Mouse (Mus musculus) lung, embryonic 15.5 days (tissue): Measurements from ENCODE around the gene Kcnip1. TPM values are rescaled to one million over a fixed set of nuclear protein-coding genes. Genes with fewer than 3 reads are reported as not detected.

Experiments used
- ATAC-seq: fragments of 200-750 bp; cut with Nextera tagmentation; 2 replicates; pipeline ENCODE4 v1.8.0; 2017; ENCODE audit warnings: moderate number of reproducible peaks, borderline replicate concordance; ENCODE audit not compliant: low FRiP score, low TSS enrichment; ENCODE audit errors: extremely low read depth
- H3K27ac ChIP-seq: fragments of 300-500 bp; sonication (generic); 2 replicates; pipeline ENCODE4 v1.5.1; 2015; ENCODE audit warnings: moderate library complexity, mild to moderate bottlenecking, inconsistent platforms
- H3K27me3 ChIP-seq: fragments of 300-500 bp; sonication (generic); 2 replicates; pipeline ENCODE4 v1.6.1; 2015; ENCODE audit warnings: inconsistent platforms
- H3K36me3 ChIP-seq: fragments of 300-500 bp; sonication (generic); 2 replicates; pipeline ENCODE4 v1.6.1; 2015; ENCODE audit warnings: inconsistent platforms
- H3K4me1 ChIP-seq: fragments of 300-500 bp; sonication (generic); 2 replicates; pipeline ENCODE4 v1.6.1; 2015; ENCODE audit warnings: inconsistent platforms
- H3K4me2 ChIP-seq: fragments of 300-500 bp; sonication (generic); 2 replicates; pipeline ENCODE4 v1.6.1; 2015; ENCODE audit warnings: inconsistent platforms, mild to moderate bottlenecking, moderate library complexity
- H3K4me3 ChIP-seq: fragments of 300-500 bp; sonication (generic); 2 replicates; pipeline ENCODE4 v1.5.1; 2015; ENCODE audit warnings: mild to moderate bottlenecking, inconsistent platforms
- H3K9ac ChIP-seq: fragments of 300-500 bp; sonication (generic); 2 replicates; pipeline ENCODE4 v1.6.1; 2015; ENCODE audit warnings: inconsistent platforms
- H3K9me3 ChIP-seq: fragments of 300-500 bp; sonication (generic); 2 replicates; pipeline ENCODE4 v1.6.1; 2016; ENCODE audit warnings: inconsistent platforms
- WGBS: fragments of 180-500 bp; shearing (Covaris S2); methylation state at CpG from one replicate; pipeline ENCODE4 v1.1.7; 2015; 5-methylcytosine and 5-hydroxymethylcytosine counted together
- polyA plus RNA-seq: library from polyadenylated mRNA; unstranded; fragments of >200 nt; fragmentation: Nextera tagmentation; extraction: Ambion mirVana; gene quantifications from 2 replicates; pipeline ENCODE4 v1.2.1, GENCODE M21; 2015

Gene Kcnip1
- polyA plus RNA-seq = 0.57 and 0.70 TPM in 2 replicates

DNA sequence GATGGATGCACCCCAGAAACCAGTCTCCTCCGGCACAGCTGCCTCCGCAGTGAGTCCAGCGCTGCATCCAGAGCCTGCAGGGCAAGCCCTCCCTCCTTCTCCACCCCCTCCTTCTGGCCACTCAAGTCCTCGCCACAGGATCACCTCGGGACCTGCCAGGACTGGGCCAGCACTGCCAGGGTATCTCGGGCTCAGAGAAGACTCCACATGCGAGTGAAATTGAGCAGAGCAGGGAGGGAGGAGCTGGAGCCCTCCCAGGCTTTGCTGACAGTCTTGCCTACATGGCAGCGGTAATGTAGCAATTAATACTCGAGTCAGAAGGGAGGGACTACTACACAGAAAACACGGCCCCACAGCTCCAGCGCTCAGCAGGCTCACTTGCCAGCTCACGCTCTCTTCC is at the start of gene Kcnip1:
Gene Kcnip1, minus strand, starts transcription at position 215 of the 400 bp plus-strand sequence.
- no peak within 1 kb of the TSS for H3K4me3 ChIP-seq
- no peaks in the 10 kb centered on the region for H3K36me3 ChIP-seq
- 16% methylated on average over 12 of the region's 12 CpGs for WGBS
- H3K4me2 ChIP-seq = peak within 1 kb of the TSS; percentile 18; the same call in 1 of the 2 replicates
- no peak within 1 kb of the TSS for H3K27ac ChIP-seq
- no peak within 1 kb of the TSS for H3K9ac ChIP-seq
- peaks cover 3% of the 10 kb centered on the region; the same call in 1 of the 2 replicates for H3K27me3 ChIP-seq
- ATAC-seq = no peak
- H3K9me3 ChIP-seq = no peaks in the 10 kb centered on the region
- H3K4me1 ChIP-seq = 0 out of 2 replicates have a peak, but pooled peaks cover 4% of the 10 kb centered on the region

DNA sequence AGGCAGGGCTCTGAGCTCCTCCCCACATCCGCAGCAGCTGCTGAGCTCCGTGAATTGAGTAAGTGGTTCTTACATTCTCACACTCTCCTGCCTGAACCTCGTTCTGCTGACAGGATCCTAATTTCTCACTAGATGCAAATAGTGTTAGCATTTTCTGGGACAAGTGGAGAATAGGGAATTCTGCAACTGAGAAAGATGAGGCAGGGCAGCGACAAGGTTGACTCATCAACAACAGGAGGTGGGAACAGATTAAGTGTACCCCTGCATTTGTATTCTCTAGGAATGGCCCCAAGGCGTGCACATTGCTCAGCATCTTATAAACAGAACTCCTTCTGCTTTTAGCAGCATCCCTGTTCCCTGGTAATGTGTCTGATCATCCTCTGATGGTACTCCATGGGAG is 47.1 kb upstream of the Kcnip1 start:
- H3K4me3 ChIP-seq = no peak overlapping the region
- H3K9me3 ChIP-seq = no peaks in the 10 kb centered on the region
- WGBS = 69% methylated on average over 5 of the region's 5 CpGs
- no peaks in the 10 kb centered on the region for H3K4me1 ChIP-seq
- H3K9ac ChIP-seq = no peak overlapping the region
- no peak for ATAC-seq
- H3K27me3 ChIP-seq = no peaks in the 10 kb centered on the region
- no peak overlapping the region for H3K4me2 ChIP-seq
- H3K27ac ChIP-seq = no peak overlapping the region
- no peaks in the 10 kb centered on the region for H3K36me3 ChIP-seq

GRCm38 (mm10) chr11:34035909-34036658 is 43.1 kb upstream of the Kcnip1 start:
- no peaks in the 10 kb centered on the region for H3K9me3 ChIP-seq
- H3K4me1 ChIP-seq = no peaks in the 10 kb centered on the region
- H3K4me3 ChIP-seq = no peak overlapping the region
- no peaks in the 10 kb centered on the region for H3K27me3 ChIP-seq
- H3K9ac ChIP-seq = no peak overlapping the region
- H3K27ac ChIP-seq = no peak overlapping the region
- ATAC-seq = no peak
- H3K36me3 ChIP-seq = no peaks in the 10 kb centered on the region
- WGBS = 75% methylated on average over 5 of the region's 5 CpGs
- no peak overlapping the region for H3K4me2 ChIP-seq

DNA sequence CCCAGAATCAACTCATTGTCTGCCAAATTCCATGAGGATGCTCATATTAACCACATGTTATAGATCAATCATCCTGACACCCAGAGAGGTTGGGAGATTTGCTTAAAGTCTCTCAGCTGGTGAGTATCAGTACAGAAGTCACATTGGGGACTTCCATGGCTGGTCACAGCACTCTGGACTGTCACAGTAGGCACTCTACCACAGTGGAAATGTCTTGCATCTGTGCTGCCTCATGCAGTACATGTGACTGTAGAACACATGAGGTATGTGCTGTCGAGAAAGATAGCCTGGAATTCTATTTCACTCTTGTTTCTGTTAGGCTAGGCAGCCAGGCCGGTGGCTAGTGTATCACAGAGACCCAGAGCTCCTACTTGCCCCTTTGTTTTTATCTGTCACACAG is 41.8 kb upstream of the Kcnip1 start:
- no peaks in the 10 kb centered on the region for H3K27me3 ChIP-seq
- no peak overlapping the region for H3K4me2 ChIP-seq
- H3K9ac ChIP-seq = no peak overlapping the region
- H3K9me3 ChIP-seq = no peaks in the 10 kb centered on the region
- ATAC-seq = no peak
- no peak overlapping the region for H3K27ac ChIP-seq
- H3K4me3 ChIP-seq = no peak overlapping the region
- H3K4me1 ChIP-seq = no peaks in the 10 kb centered on the region
- no peaks in the 10 kb centered on the region for H3K36me3 ChIP-seq
- 66% methylated on average over 2 of the region's 2 CpGs for WGBS

DNA sequence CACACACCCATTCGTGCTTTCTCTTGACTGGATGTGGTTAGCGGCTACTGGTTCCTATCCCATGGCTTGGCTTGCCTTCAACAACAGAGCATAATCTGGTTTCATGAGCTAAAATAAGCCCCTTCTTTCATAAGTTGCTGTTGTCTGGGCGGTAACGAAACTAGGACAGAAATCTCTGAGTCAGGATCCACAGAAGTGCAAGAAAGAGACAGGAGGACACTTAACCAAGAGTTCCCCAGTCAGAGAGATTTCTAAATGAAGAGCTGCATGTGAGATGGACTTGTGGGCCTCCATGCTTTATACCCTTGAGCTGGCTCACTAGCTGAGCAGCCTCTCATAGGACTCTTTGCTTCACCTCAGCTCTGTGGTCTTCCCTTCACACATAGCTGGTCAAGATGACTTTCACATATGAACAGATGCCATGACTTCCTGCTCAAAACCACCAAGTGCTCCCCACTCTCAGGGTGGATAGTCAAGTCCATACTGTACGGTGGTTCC is 41.1 kb upstream of the Kcnip1 start:
- no peak overlapping the region for H3K27ac ChIP-seq
- no peaks in the 10 kb centered on the region for H3K36me3 ChIP-seq
- no peak overlapping the region for H3K4me3 ChIP-seq
- H3K4me1 ChIP-seq = no peaks in the 10 kb centered on the region
- no peak overlapping the region for H3K9ac ChIP-seq
- 81% methylated on average over 5 of the region's 5 CpGs for WGBS
- no peaks in the 10 kb centered on the region for H3K9me3 ChIP-seq
- H3K27me3 ChIP-seq = no peaks in the 10 kb centered on the region
- no peak for ATAC-seq
- no peak overlapping the region for H3K4me2 ChIP-seq

DNA sequence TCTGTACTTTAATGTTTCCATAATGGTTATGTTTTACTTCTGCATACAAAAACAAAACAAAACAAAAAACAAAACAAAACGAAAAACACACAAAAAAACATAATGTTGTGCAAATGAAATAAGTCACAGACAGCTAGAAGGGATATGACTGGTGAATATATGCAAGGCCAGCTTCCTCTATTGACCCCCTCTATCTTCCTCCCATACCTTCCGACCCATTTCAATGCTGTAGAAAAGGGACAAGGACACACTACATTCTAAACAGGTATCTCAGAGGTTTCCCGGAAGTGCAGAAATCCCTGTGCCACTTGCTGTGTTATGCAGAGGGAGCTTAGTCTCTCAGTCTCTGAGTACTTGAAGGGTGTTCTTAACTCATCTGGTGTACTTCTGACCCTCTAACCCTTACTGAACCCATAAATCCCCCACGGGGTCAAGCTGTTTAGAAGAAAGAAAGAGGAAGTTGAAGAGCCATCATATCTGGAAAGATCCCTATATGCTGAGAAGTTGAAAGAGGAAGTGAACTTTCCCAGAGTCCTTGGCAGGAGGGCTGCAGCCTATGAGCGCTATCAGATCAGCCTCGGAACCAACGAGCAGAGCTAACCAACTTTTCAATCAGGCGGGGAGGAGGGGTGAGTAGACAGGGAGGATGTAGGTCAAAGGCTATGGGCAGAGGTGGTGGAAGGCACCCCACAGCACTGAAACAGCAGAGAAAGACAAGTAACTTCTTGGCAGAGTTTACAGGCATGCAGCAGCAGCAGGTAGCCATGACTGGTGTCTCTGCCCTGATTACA is 38.3 kb upstream of the Kcnip1 start:
- no peaks in the 10 kb centered on the region for H3K36me3 ChIP-seq
- H3K4me2 ChIP-seq = no peak overlapping the region
- H3K4me3 ChIP-seq = no peak overlapping the region
- no peaks in the 10 kb centered on the region for H3K9me3 ChIP-seq
- no peak overlapping the region for H3K9ac ChIP-seq
- WGBS = 53% methylated on average over 8 of the region's 8 CpGs
- no peaks in the 10 kb centered on the region for H3K27me3 ChIP-seq
- H3K27ac ChIP-seq = no peak overlapping the region
- ATAC-seq = no peak
- H3K4me1 ChIP-seq = no peaks in the 10 kb centered on the region

GRCm38 (mm10) chr11:34029658-34030057 is 36.7 kb upstream of the Kcnip1 start:
- no peak overlapping the region for H3K4me3 ChIP-seq
- ATAC-seq = no peak
- H3K27ac ChIP-seq = no peak overlapping the region
- H3K4me1 ChIP-seq = no peaks in the 10 kb centered on the region
- no peaks in the 10 kb centered on the region for H3K36me3 ChIP-seq
- 72% methylated on average over 5 of the region's 5 CpGs for WGBS
- no peaks in the 10 kb centered on the region for H3K27me3 ChIP-seq
- H3K9ac ChIP-seq = no peak overlapping the region
- no peaks in the 10 kb centered on the region for H3K9me3 ChIP-seq
- no peak overlapping the region for H3K4me2 ChIP-seq

DNA sequence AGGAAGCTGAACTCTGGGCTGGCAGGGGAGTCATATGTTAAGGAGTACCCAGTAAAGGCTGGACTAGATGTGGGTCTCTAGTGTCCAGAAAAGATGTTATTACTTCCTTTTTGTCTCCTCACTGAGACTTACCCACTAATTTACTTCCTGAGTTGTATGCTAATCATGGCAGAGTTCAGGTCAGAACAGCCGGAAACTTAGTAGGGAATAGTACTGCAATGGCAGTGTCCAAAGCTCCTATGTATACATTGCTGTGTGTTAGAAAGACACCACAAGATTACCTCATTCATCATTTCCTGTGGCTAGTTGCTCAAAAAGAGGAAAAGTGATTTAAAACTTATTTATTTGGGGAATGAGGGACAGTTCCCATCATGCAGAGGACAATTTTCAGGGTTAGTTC is 32.1 kb upstream of the Kcnip1 start:
- no peak overlapping the region for H3K4me2 ChIP-seq

DNA sequence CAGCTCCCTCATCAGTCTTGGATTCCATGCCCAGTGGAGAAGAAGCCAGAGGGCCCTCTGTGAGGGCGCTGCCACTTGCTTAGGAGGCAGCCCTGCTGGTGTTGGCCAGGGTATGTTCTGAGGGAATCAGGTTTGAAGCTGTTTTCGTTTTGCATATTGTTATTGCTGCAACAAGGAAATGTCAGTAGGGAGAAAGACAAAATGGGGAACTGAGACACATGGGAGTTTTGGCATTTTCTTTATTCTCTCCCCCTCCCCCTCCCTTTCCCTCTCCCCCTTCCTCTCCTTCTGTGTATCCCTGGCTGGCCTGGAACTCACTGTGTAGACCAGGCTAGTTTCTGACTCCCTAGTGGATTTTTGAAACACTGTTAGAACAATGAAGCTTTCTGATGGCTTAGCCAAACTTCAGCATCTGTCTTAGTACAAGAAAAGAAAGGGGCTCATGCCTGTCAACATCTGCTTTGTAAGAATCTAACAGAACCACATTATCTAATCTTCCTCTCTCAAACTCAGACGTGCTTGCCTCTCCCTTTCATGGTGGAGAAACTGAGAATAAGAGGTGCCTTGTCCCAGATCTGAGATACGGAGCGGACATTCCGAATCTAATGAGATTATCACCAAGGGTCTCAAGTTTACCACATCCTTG is 19.2 kb upstream of the Kcnip1 start:
- Histone ChIP-seq H3K4me2 (no peak overlapping the region), H3K27me3 (no peaks in the 10 kb centered on the region), H3K36me3 (no peaks in the 10 kb centered on the region), H3K27ac (no peak overlapping the region), H3K4me1 (peaks cover 5% of the 10 kb centered on the region; the same call in 1 of the 2 replicates), H3K9me3 (no peaks in the 10 kb centered on the region), H3K4me3 (no peak overlapping the region), H3K9ac (no peak overlapping the region)
- 75% methylated on average over 6 of the region's 6 CpGs for WGBS
- no peak for ATAC-seq

More for the DNA sequence above, 32.1 kb upstream of the Kcnip1 start:
- H3K9me3 ChIP-seq = no peaks in the 10 kb centered on the region
- no peak overlapping the region for H3K9ac ChIP-seq
- H3K27me3 ChIP-seq = no peaks in the 10 kb centered on the region
- H3K36me3 ChIP-seq = no peaks in the 10 kb centered on the region
- 61% methylated on average over 1 of the region's 1 CpGs for WGBS
- H3K27ac ChIP-seq = no peak overlapping the region
- no peak for ATAC-seq
- H3K4me1 ChIP-seq = no peaks in the 10 kb centered on the region
- no peak overlapping the region for H3K4me3 ChIP-seq

DNA sequence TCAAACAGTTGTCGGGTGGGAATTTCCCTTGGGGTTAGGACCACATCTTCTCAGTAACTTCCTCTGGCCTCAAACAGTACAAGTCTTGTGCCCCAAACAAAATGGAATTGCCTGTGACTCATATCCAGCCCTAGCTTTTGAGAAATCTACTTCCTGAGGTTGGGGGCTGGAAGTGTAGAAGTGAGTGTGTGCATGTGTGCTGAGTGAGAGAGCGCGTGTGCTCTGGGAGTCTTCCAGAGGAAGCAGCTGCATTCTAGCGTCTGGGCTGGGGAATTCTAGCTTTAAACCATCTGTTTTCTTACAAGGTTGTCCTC is 17.9 kb upstream of the Kcnip1 start:
- WGBS = 47% methylated on average over 4 of the region's 4 CpGs
- no peak overlapping the region for H3K9ac ChIP-seq
- ATAC-seq = peak; percentile 62; the same call in 1 of the 2 replicates
- H3K36me3 ChIP-seq = no peaks in the 10 kb centered on the region
- no peaks in the 10 kb centered on the region for H3K27me3 ChIP-seq
- no peak overlapping the region for H3K4me3 ChIP-seq
- H3K27ac ChIP-seq = peak overlapping the region; percentile 27; the same call in 1 of the 2 replicates
- no peak overlapping the region for H3K4me2 ChIP-seq
- H3K9me3 ChIP-seq = no peaks in the 10 kb centered on the region
- H3K4me1 ChIP-seq = peaks cover 5% of the 10 kb centered on the region; the same call in 1 of the 2 replicates

DNA sequence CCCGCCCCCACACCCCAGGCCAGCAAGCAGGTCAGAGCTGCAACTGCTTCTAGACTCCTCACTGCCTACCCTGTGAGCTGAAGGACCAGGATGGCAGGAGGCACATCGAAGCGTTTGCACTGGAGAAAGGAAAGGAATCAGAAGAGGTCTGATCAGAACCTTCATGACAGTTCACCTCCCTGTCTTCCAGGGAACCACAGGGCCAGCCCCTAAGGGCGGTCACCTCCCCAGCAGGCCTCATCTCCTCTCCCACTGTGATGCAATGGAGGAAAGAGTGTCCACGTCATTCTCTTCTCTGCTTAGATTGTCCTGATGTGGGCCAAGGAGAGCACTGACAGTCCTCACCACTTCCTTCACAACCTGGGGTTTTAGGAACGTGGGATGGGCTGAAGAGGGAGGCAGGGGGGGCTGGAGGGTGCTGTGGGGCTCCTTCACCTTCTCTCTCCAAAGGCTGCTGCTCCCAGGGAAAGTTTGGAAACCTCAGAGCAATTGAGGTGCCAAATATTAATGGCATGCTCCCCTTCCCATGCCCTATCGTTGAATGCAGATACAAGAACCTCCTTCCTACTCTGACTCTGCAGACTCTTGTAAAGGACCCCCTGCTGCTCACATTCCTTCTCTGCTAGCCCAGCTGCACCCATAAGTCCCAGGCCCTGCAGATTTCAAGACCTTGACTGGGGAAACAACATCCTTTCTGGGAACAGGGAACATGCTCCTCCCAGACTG is 17.3 kb upstream of the Kcnip1 start:
- H3K4me2 ChIP-seq = no peak overlapping the region
- peak; percentile 28; the same call in 1 of the 2 replicates for ATAC-seq
- H3K27me3 ChIP-seq = no peaks in the 10 kb centered on the region
- H3K9ac ChIP-seq = no peak overlapping the region
- no peaks in the 10 kb centered on the region for H3K36me3 ChIP-seq
- peaks cover 5% of the 10 kb centered on the region; the same call in 1 of the 2 replicates for H3K4me1 ChIP-seq
- H3K9me3 ChIP-seq = no peaks in the 10 kb centered on the region
- H3K4me3 ChIP-seq = no peak overlapping the region
- 67% methylated on average over 7 of the region's 7 CpGs for WGBS
- H3K27ac ChIP-seq = peak overlapping the region; percentile 27; the same call in 1 of the 2 replicates
